Mouse (Mus musculus) MEL (cell line): ENCODE measurements at regions not wholly inside any gene's neighbourhood (a gene's known extent, or its start where the extent isn't known, plus 50 kb on each side); places are given as distances from the start of the nearest gene placed in this dataset.

Experiments
- CTCF ChIP-seq, 3 experiments: IDR thresholded peaks in 2 of 3; conservative IDR thresholded peaks in 1 of 3; 2 replicates each; pipeline ENCODE4 v1.5.1; 2011 to 2012; ENCODE audit warnings: low read length in 3 of 3, low read depth in 2 of 3, mild to moderate bottlenecking in 2 of 3, improper control_type of control experiment in 1 of 3, inconsistent platforms in 1 of 3, mixed read lengths in 1 of 3, moderate library complexity in 1 of 3; ENCODE audit not compliant: control insufficient read depth in 1 of 3, insufficient read depth in 1 of 3, poor library complexity in 1 of 3, severe bottlenecking in 1 of 3
- E2F4 ChIP-seq: IDR thresholded peaks from 2 replicates; pipeline ENCODE4 v1.6.1; 2011; ENCODE audit warnings: low read depth, low read length, improper control_type of control experiment, borderline replicate concordance
- ELF1 ChIP-seq: IDR thresholded peaks from 2 replicates; pipeline ENCODE4 v1.6.1; 2014; ENCODE audit warnings: low read depth, mild to moderate bottlenecking, inconsistent platforms, low read length, improper control_type of control experiment, moderate library complexity
- EP300 ChIP-seq, 2 experiments: IDR thresholded peaks; 2 replicates each; pipeline ENCODE4 v1.6.1; 2011; ENCODE audit warnings: improper control_type of control experiment in 2 of 2, low read length in 2 of 2, low read depth in 1 of 2, mild to moderate bottlenecking in 1 of 2
- ETS1 ChIP-seq: IDR thresholded peaks from 2 replicates; pipeline ENCODE4 v1.6.1; 2012; ENCODE audit warnings: low read depth, mild to moderate bottlenecking, inconsistent platforms, low read length, improper control_type of control experiment, moderate library complexity
- GATA1 ChIP-seq: IDR thresholded peaks from 2 replicates; pipeline ENCODE4 v1.6.1; 2011; ENCODE audit warnings: low read depth, low read length, improper control_type of control experiment
- JUND ChIP-seq: IDR thresholded peaks from 2 replicates; pipeline ENCODE4 v1.6.1; 2011; ENCODE audit warnings: low read depth, mild to moderate bottlenecking, improper control_type of control experiment, low read length
- MAX ChIP-seq: IDR thresholded peaks from 2 replicates; pipeline ENCODE4 v1.6.1; 2011; ENCODE audit warnings: low read length, improper control_type of control experiment
- NELFE ChIP-seq: IDR thresholded peaks from 2 replicates; pipeline ENCODE4 v1.6.1; 2011; ENCODE audit warnings: low read depth, low read length, improper control_type of control experiment
- POLR2A ChIP-seq, 2 experiments: IDR thresholded peaks; 2 replicates each; pipeline ENCODE4 v1.6.1; 2011 to 2012; ENCODE audit warnings: low read length in 2 of 2, mild to moderate bottlenecking in 2 of 2, control low read depth in 1 of 2, improper control_type of control experiment in 1 of 2, low read depth in 1 of 2, moderate library complexity in 1 of 2; ENCODE audit not compliant: control insufficient read depth in 1 of 2, insufficient read depth in 1 of 2, poor library complexity in 1 of 2
- RCOR1 ChIP-seq: IDR thresholded peaks from 2 replicates; pipeline ENCODE4 v1.6.1; 2012; ENCODE audit warnings: low read depth, mild to moderate bottlenecking, inconsistent platforms, low read length, improper control_type of control experiment
- TBP ChIP-seq: IDR thresholded peaks from 2 replicates; pipeline ENCODE4 v1.8.0; 2011; ENCODE audit warnings: low read depth, low read length, improper control_type of control experiment
- TCF12 ChIP-seq: IDR thresholded peaks from 2 replicates; pipeline ENCODE4 v1.6.1; 2014; ENCODE audit warnings: low read depth, mild to moderate bottlenecking, inconsistent platforms, low read length, improper control_type of control experiment, moderate library complexity
- USF1 ChIP-seq: IDR thresholded peaks from 2 replicates; pipeline ENCODE4 v1.6.1; 2014; ENCODE audit warnings: low read depth, mild to moderate bottlenecking, inconsistent platforms, low read length, improper control_type of control experiment, moderate library complexity

- TF ChIP-seq GATA1 (no peak), JUND (no peak), RCOR1 (no peak), ETS1 (no peak), CTCF (IDR thresholded peaks at IDR 0.05 in 2 of 3, conservative IDR thresholded peaks at IDR 0.05 in 1 of 3; ENCODE audit: control insufficient read depth in 1 of 3, insufficient read depth in 1 of 3, low read depth in 2 of 3, low read length in 3 of 3, poor library complexity in 1 of 3, severe bottlenecking in 1 of 3) (no peak), E2F4 (no peak), TBP (no peak), POLR2A (IDR thresholded peaks at IDR 0.05; ENCODE audit: control insufficient read depth in 1 of 2, insufficient read depth in 1 of 2, low read depth in 1 of 2, low read length in 2 of 2, poor library complexity in 1 of 2) (no peak), TCF12 (no peak), ELF1 (no peak), USF1 (no peak), EP300 (IDR thresholded peaks at IDR 0.05; ENCODE audit: low read depth in 1 of 2, low read length in 2 of 2) (no peak), NELFE (no peak), MAX (no peak)
Measured at GRCm38 (mm10) chr7:77623491-77623890, 1114.3 kb downstream of the Ntrk3 start.
